Mouse (Mus musculus) bone marrow macrophage, adult 2 months (primary cell): ENCODE data around the gene Ttc28. TPM values are rescaled to one million over a fixed set of nuclear protein-coding genes. Genes with fewer than 3 reads are reported as not detected.

ENCODE experiments used
- H3K27ac ChIP-seq: 2 replicates; pipeline ENCODE4 v1.5.1; 2012; ENCODE audit warnings: low read depth, low read length; ENCODE audit not compliant: insufficient read depth
- H3K4me1 ChIP-seq: 2 replicates; pipeline ENCODE4 v1.6.1; 2012; ENCODE audit warnings: low read length; ENCODE audit not compliant: control insufficient read depth, insufficient read depth
- H3K4me3 ChIP-seq: 2 replicates; pipeline ENCODE4 v1.5.1; 2012; ENCODE audit warnings: mild to moderate bottlenecking, low read length, moderate library complexity; ENCODE audit not compliant: insufficient read depth
- CTCF ChIP-seq: IDR thresholded peaks from 2 replicates; pipeline ENCODE4 v1.5.1; 2012; ENCODE audit warnings: low read depth, mild to moderate bottlenecking, low read length, moderate library complexity
- POLR2A ChIP-seq: IDR thresholded peaks from 2 replicates; pipeline ENCODE4 v1.6.1; 2012; ENCODE audit warnings: mild to moderate bottlenecking, low read depth, low read length, borderline replicate concordance
- polyA plus RNA-seq: library from polyadenylated mRNA; stranded (reverse); fragments of >200 nt; gene quantifications from 2 replicates; pipeline ENCODE4 v1.2.4, GENCODE M21; 2012; ENCODE audit not compliant: missing spikeins, insufficient read depth, insufficient read length

The Ttc28 gene
- polyA plus RNA-seq, 1 experiment = 1.7 TPM

DNA sequence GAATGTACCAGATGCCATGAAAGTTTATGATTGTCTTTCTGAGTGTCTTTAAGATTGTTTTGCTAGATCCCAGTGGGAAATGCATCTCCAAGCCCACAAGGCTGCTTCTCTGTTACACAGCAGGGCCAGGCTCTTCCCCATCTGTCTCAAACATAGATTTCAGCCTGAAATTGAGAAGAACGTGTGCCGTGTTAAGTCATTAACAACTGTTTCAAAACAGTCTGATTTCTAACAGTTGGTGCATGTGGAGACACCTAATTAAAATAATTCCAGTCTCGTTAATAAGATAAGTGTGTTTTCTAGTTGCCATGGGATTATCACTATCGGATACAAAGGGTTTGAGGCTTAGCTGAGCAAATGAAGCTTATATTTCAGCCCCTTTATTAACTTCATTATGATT, 135.4 kb downstream of the Ttc28 start:
- Histone ChIP-seq H3K4me1 (no peaks in the 10 kb centered on the region), H3K4me3 (no peak overlapping the region), H3K27ac (no peak overlapping the region)
- TF ChIP-seq CTCF = no peak
- TF ChIP-seq POLR2A = no peak

GRCm38 (mm10) chr5:111017319-111017718, 137.7 kb downstream of the Ttc28 start:
- Histone ChIP-seq H3K27ac (no peak overlapping the region), H3K4me3 (no peak overlapping the region), H3K4me1 (no peaks in the 10 kb centered on the region)
- TF ChIP-seq POLR2A (no peak), CTCF (no peak)

GRCm38 (mm10) chr5:111022339-111022738, 142.7 kb downstream of the Ttc28 start:
- no peak overlapping the region for H3K4me3 ChIP-seq
- H3K27ac ChIP-seq = no peak overlapping the region
- no peak for TF ChIP-seq POLR2A
- no peak for TF ChIP-seq CTCF
- no peaks in the 10 kb centered on the region for H3K4me1 ChIP-seq

GRCm38 (mm10) chr5:111022940-111023339, 143.3 kb downstream of the Ttc28 start:
- TF ChIP-seq POLR2A (no peak), CTCF (no peak)

DNA sequence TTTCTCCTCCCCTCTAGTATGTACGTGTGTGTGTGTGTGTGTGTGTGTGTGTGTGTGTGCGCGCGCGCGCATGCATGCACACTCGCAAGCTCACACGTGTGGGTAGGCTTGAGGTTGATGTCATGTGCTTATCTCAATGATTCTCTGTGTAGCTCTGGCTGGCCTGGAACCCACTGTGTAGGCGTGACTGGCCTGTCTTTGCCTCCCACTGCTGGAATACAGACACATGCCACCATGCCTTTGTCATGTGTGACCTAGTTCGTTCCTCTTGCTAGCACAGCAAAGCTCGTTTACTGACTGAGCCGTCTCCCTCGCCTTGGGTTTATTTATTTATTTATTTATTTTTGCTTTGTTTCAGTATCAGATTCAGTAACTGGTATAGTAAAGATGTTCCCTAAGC, 145.0 kb downstream of the Ttc28 start:
- no peak overlapping the region for H3K27ac ChIP-seq
- no peak overlapping the region for H3K4me3 ChIP-seq
- no peak for TF ChIP-seq CTCF
- TF ChIP-seq POLR2A = no peak
- no peaks in the 10 kb centered on the region for H3K4me1 ChIP-seq

More at GRCm38 (mm10) chr5:111022940-111023339, 143.3 kb downstream of the Ttc28 start:
- no peak overlapping the region for H3K4me3 ChIP-seq
- H3K4me1 ChIP-seq = no peaks in the 10 kb centered on the region
- H3K27ac ChIP-seq = no peak overlapping the region

DNA sequence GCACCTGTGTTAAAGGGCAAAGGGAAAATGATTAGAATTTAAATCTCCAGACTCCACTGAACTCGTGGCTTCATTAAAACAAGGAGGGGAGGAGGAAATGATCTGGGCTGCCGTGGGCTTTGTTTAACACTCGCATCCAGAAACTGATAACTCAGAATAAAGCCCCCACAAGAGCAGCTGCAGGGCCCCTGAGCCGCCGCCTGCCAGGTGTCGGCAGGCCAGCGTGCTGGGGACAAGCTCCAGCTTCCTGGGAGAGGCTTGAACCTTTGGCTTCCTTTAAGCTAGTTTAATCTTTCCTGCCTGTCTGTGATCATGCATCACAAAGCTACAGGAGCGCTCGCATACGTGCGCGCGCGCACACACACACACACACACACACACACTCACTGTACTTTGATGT, 145.9 kb downstream of the Ttc28 start:
- Histone ChIP-seq H3K4me1 (no peaks in the 10 kb centered on the region), H3K4me3 (no peak overlapping the region), H3K27ac (no peak overlapping the region)
- no peak for TF ChIP-seq CTCF
- TF ChIP-seq POLR2A = no peak

DNA sequence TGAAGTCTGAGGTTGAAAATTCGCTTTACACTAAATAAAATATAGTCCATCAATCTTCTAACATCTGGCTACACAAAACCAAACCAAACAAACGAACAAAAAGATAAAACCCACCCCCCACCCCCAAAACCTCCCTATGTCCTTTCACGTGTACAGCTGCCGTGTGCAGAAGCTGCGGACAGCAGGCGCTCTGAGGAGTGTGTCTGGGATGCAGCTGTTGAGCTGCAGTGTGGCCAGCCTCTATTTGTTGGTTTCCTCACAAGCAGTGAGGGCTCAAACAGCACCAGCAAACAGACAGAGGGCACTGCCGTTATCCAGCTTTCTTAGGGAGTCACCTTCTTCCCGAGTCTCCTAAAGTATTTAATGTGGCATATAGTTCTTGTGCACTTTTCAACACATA, 146.6 kb downstream of the Ttc28 start:
- no peak for TF ChIP-seq CTCF
- TF ChIP-seq POLR2A = no peak
- Histone ChIP-seq H3K4me3 (no peak overlapping the region), H3K4me1 (no peaks in the 10 kb centered on the region), H3K27ac (no peak overlapping the region)

- Histone ChIP-seq H3K27ac (no peak overlapping the region), H3K4me3 (no peak overlapping the region), H3K4me1 (no peaks in the 10 kb centered on the region)
- TF ChIP-seq CTCF = no peak
- no peak for TF ChIP-seq POLR2A
Observed at GRCm38 (mm10) chr5:111028340-111028739, 148.7 kb downstream of the Ttc28 start.

- TF ChIP-seq POLR2A (no peak), CTCF (no peak)
- H3K4me3 ChIP-seq = no peak overlapping the region
- H3K27ac ChIP-seq = no peak overlapping the region
- no peaks in the 10 kb centered on the region for H3K4me1 ChIP-seq
Observed at GRCm38 (mm10) chr5:111028952-111029351, 149.3 kb downstream of the Ttc28 start.

GRCm38 (mm10) chr5:111032687-111033295, 153.2 kb downstream of the Ttc28 start:
- no peak for TF ChIP-seq CTCF
- no peak for TF ChIP-seq POLR2A
- Histone ChIP-seq H3K27ac (no peak overlapping the region), H3K4me3 (no peak overlapping the region), H3K4me1 (no peaks in the 10 kb centered on the region)

DNA sequence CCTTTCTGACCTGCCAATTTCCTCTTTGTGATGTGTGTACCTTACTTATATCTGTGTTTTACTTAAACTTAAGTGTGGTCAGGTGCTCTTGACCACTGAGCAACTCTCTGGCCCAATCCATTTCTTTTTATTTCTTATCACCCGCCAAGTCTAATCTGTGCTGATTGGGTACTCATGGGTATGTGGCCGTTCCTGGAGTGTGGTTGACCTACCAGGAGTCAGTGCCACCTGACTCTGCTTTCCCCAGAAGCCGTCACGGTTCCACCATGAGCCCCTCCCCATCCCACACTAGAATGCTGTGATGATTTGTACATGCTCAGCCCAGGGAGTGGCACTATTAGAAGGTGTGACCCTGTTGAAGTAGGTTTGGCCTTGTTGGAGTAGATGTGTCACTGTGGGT, 153.9 kb downstream of the Ttc28 start:
- Histone ChIP-seq H3K4me3 (no peak overlapping the region), H3K4me1 (no peaks in the 10 kb centered on the region), H3K27ac (no peak overlapping the region)
- TF ChIP-seq POLR2A (no peak), CTCF (no peak)
